Mouse (Mus musculus) layer of hippocampus, postnatal 14 days (tissue): ENCODE data around the gene Grxcr1. TPM values are rescaled to one million over a fixed set of nuclear protein-coding genes. Genes with fewer than 3 reads are reported as not detected.

Experiments used
- DNase-seq, 2 experiments: peaks; one replicate each; pipeline ENCODE4 v3.0.0; 2021 to 2022; ENCODE audit warnings: low spot score in 2 of 2, mixed read lengths in 1 of 2
- total RNA-seq, 2 experiments: library from RNA; stranded (reverse); gene quantifications; 2 replicates each; pipeline ENCODE4 v1.2.3; 2021

Grxcr1 gene
- total RNA-seq, 2 experiments from 2014 or later, result not detected

- no peak for DNase-seq
Measured at GRCm38 (mm10) chr5:68086535-68087098, 55.0 kb downstream of the Grxcr1 start.

DNA sequence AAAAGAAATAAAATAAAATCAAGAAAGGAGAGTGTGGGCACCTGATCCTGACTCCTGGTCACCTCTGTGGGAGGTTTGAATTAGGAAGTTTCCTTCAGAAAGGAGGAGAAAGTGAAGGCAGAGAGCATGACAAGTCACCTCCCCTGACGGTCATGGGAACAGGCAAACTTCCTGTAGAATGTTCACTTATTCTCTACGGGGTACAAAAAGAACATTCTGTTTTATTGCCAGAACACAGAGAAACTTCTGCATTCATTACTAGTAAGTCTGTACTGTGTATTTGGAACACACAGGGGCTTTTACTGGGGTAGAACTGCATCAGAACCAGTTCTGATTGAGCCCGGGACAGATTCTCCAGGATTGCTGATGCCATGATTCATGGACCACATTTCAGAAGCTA lies 55.5 kb downstream of the Grxcr1 start:
- no peak for DNase-seq

DNA sequence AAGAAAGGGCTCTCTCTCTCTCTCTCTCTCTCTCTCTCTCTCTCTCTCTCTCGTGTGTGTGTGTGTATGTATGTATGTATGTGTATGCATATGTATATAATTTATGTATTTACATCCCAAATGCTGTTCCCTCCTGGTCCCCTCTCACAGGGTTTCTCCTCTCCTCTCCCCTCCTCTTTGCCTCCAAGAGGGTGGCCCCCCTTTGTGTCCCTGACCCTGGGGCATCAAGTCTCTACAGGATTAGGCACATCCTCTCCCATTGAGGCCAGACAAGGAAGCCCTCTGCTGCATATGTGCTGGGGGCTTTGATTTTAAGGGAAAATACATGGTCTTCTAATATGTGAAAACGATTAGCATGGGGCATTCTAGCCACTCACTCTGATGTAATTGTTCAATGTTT lies 61.5 kb downstream of the Grxcr1 start:
- no peak for DNase-seq

GRCm38 (mm10) chr5:68097665-68098624 lies 66.3 kb downstream of the Grxcr1 start:
- peak; percentile 17 to 62 for DNase-seq

DNA sequence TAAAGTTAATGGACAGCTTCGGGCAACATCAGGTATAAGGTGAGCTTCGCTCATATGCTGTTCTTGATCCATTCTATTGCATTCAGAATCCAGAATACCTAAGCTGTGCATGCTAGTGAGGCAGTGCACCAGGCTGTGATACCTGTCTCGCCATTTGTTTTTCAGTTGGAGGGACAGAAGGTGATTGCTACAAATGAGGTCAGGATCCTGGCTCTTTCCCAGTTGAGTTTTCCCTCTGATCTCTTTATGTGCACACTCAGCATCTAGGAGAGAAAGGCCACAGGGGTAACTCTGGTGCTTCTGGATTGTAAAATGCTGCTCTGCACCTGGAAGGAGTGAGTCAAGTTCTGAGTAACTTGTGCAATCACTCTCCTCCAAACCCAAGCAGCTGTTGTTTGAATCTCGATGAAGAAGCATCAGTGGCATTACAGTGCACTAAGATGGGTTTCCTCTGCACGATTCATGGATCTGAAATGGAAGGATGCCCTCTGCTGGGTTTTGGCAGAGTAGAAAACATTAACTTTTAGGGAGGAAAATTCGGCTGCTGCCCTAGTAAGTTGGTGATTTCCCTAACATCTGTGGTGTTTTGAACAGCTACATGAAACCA lies 80.9 kb downstream of the Grxcr1 start:
- DNase-seq, result peak; percentile 41 to 62

DNA sequence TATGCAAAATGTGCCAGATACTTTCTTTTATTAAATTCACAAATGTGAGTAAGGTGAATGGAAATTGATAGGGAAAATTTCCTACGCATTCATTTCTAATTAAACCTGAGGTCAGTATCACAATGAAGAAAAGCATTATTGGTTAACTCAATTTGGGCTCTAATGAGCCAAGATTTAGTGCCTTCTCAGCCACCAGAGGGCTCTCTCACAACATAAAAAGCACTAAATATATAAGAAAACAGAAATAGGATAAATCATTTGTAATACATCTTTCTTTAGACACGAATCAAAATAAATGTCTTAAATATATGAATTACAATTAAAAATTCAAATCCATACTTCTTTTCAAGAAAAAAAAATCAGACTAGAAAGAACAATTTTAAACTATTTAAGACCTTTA lies 89.2 kb downstream of the Grxcr1 start:
- no peak for DNase-seq

GRCm38 (mm10) chr5:68122883-68123282 lies 91.2 kb downstream of the Grxcr1 start:
- no peak for DNase-seq

GRCm38 (mm10) chr5:68125478-68125877 lies 93.8 kb downstream of the Grxcr1 start:
- no peak for DNase-seq

DNA sequence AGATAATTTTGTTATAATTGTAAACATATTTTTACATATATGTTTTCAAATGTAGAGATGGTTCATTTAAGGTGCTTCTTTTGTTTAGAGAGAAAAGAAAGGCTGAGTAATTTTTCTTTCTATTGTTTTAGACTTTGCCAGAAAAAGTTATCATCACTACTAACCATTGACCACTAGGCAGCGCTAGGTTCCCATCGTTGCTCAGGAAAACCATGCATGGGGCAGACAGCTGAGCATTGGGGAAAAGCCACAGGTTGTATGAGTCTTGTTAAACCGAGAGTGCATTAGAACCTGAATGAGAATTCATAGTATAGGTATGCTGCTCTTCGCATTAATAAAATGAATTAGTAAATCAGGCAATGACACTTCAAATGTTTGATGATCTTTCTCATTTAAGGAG lies 96.8 kb downstream of the Grxcr1 start:
- DNase-seq, result peak; percentile 27 to 67

DNA sequence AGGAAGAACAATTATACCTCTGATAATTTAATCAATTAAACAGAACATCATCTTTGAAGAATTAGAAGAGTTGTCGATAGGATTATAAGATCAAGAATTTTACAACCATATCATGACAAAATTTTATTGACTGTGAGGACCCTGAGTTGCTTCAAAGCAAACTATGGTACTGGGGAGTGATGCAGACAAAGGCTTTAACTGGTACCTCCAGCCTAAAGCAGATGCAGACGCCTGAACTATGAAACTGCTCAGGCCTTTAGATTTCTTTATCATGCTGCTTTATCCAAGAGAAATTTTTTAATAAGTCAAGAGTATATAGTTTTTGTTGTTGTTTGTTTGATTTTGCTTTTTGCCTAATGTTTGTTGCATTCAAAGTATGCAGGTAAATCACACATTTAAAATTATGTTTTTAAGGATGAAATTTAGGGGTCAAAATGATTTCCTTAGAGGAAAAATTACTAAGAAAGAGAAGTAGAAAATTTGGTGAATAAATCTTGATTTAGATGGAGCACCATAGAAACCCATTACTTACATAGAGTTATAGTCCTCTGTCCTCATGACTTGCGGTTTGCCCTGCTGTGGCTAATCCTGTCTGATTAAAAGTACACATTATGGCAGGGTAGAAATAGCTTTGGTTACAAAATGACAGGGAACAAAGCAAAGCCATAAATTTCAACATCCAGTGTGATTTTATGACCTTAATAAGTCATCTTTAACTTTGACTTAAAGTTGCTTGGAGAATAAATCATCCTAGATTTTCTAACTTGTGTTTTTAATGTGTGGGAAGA lies 97.4 kb downstream of the Grxcr1 start:
- no peak for DNase-seq

GRCm38 (mm10) chr5:68146818-68147217 lies 115.2 kb downstream of the Grxcr1 start:
- peak in 1 of 2 experiments; percentile 71 for DNase-seq

DNA sequence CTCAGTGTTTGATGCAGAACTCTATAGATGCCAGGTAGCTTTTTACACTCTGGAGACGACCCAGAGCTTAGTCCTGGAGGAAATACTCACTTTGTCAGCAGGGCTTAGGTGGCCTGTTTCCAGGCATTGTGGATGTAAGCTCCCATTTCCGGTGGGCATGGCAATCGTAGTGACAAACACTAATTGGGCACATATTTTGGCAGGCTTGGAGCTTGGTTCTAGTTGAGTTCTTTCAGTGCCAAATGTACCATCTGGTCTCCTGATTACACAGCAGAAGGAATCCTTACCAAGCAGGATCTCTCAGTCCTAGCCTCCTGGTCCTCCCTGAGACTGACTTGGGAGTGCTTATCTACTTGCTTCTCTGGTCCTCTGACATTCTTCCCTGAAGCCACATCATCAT lies 118.3 kb downstream of the Grxcr1 start:
- DNase-seq, result peak; percentile 20 to 82

DNA sequence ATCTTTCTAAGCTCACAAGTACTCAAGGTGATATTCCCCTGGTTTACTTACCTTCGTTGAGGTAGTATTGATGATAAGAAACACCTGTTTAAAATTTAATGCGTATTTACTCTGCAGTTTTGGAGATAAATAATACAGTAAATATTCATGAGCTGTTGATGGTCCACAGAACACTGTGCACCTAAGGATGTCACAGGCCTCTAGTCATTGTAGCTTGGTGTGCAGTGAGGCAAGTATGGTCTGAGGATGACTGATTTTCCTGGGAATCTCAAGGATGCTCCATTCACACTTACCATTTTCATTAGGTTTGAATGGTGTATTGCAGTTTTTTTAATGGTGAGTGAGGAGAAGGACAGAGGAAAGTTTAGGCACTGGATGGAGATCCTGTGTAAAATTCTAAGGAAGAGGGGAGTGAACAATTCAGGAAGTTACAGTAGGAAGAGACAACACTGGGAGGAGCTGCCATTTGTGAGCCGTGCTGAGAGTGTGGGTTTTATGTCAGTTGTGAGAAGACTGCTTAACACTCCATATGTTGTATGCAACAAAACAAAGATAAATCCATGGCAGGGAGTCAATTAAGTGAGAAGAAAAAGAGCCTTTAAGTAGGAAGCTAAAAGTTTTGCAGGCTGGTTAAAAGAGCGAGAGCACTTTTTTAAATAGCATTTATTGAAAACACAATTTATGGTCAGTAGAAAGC lies 118.9 kb downstream of the Grxcr1 start:
- no peak for DNase-seq

DNA sequence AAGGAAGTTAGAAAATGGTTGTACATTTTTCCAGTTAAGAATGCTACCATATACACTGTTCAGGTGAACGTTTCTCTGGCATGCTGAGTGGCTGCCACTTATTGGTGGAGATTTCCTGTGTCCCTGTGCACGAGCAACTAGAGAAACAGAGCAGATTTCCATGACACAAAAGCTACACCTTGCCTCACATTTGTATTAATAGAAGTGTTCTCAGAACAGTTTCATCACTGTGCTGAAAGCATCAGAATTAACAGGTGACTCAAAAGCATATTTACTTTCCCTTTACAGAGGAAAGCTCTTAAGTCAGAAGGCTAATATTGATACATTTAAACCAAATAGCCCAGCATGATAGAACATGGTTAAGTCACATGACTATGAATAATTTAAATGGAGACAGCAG lies 130.9 kb downstream of the Grxcr1 start:
- no peak for DNase-seq

DNA sequence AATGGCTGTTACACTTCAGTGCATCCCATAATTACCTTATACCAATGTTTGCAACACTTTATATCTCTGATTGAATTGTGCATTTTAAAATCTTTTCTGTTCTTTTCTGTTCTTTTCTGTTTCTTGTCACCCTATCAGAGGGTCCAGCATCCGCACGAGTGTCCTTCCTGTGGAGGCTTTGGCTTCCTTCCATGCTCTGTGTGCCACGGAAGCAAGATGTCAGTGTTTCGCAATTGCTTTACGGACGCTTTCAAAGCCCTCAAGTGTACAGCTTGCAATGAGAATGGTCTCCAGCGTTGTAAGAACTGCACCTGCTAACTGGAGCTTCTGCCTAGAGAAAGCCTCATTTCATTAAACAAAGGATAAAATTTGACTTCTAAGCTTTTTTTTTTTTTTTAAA lies 134.3 kb downstream of the Grxcr1 start:
- no peak for DNase-seq

Other genes with a start within 250 kb of the Grxcr1 start
- gene Atp8a1, start 184.4 kb upstream of the Grxcr1 start, total RNA-seq, result 100 to 1,000 TPM; 141 to 150 TPM
- gene Gm5108, start 90.2 kb upstream of the Grxcr1 start, total RNA-seq, result not detected
- gene Gm21905, start 85.4 kb upstream of the Grxcr1 start, total RNA-seq, result not detected